Mouse (Mus musculus): ENCODE data around the gene Nfia. TPM values are rescaled to one million over a fixed set of nuclear protein-coding genes. Genes with fewer than 3 reads are reported as not detected.

The Nfia gene
- polyA plus RNA-seq, 1 experiment from 2014 or later: 37.2 TPM

GRCm38 (mm10) chr4:97871770-97872439 is 99.4 kb downstream of the Nfia start:
- no peaks in the 10 kb centered on the region for H3K36me3 ChIP-seq (ENCODE audit: control insufficient read depth, insufficient read depth, low read length)
- WGBS: 46% methylated on average over 9 of the region's 9 CpGs
- H3K9ac ChIP-seq (replicated peaks; ENCODE audit: low read length): no peak overlapping the region
- 0 out of 2 replicates have a peak, but pooled peaks cover 8% of the 10 kb centered on the region for H3K4me1 ChIP-seq (ENCODE audit: control insufficient read depth, insufficient read depth, low read length)
- peak; percentile 12 for DNase-seq
- H3K27me3 ChIP-seq (ENCODE audit: control insufficient read depth, insufficient read depth, low read length): no peaks in the 10 kb centered on the region
- ATAC-seq (ENCODE audit: low FRiP score, low TSS enrichment): no peak
- H3K4me2 ChIP-seq (ENCODE audit: low read length): no peak overlapping the region
- H3K4me3 ChIP-seq (replicated peaks; ENCODE audit: low read depth, low read length): no peak overlapping the region
- H3K27ac ChIP-seq (replicated peaks; ENCODE audit: low read depth, low read length): no peak overlapping the region
- H3K9me3 ChIP-seq (ENCODE audit: control insufficient read depth, low read length): no peaks in the 10 kb centered on the region

GRCm38 (mm10) chr4:97874916-97875315 is 102.4 kb downstream of the Nfia start:
- Histone ChIP-seq H3K4me1 (ENCODE audit: control insufficient read depth, insufficient read depth, low read length) (0 out of 2 replicates have a peak, but pooled peaks cover 8% of the 10 kb centered on the region), H3K9ac (replicated peaks; ENCODE audit: low read length) (no peak overlapping the region), H3K27me3 (ENCODE audit: control insufficient read depth, insufficient read depth, low read length) (no peaks in the 10 kb centered on the region), H3K4me2 (ENCODE audit: low read length) (no peak overlapping the region), H3K4me3 (replicated peaks; ENCODE audit: low read depth, low read length) (no peak overlapping the region), H3K27ac (replicated peaks; ENCODE audit: low read depth, low read length) (0 out of 2 replicates have a peak overlapping the region, but pooled peaks have one; percentile 3), H3K36me3 (ENCODE audit: control insufficient read depth, insufficient read depth, low read length) (no peaks in the 10 kb centered on the region), H3K9me3 (ENCODE audit: control insufficient read depth, low read length) (no peaks in the 10 kb centered on the region)
- ATAC-seq (ENCODE audit: low FRiP score, low TSS enrichment) (no peak), DNase-seq (peak; percentile 7)
- 34% methylated on average over 3 of the region's 3 CpGs for WGBS

- DNase-seq: peak; percentile 11
- WGBS: 69% methylated on average over 3 of the region's 3 CpGs
These were observed 103.4 kb downstream of the Nfia start for GRCm38 (mm10) chr4:97875901-97876300.

GRCm38 (mm10) chr4:97879696-97880095 is 107.2 kb downstream of the Nfia start:
- no peaks in the 10 kb centered on the region for H3K4me1 ChIP-seq (ENCODE audit: control insufficient read depth, insufficient read depth, low read length)

More at GRCm38 (mm10) chr4:97875901-97876300, 103.4 kb downstream of the Nfia start:
- no peak overlapping the region for H3K27ac ChIP-seq (replicated peaks; ENCODE audit: low read depth, low read length)
- H3K36me3 ChIP-seq (ENCODE audit: control insufficient read depth, insufficient read depth, low read length): no peaks in the 10 kb centered on the region
- 0 out of 2 replicates have a peak, but pooled peaks cover 8% of the 10 kb centered on the region for H3K4me1 ChIP-seq (ENCODE audit: control insufficient read depth, insufficient read depth, low read length)
- no peak overlapping the region for H3K4me3 ChIP-seq (replicated peaks; ENCODE audit: low read depth, low read length)
- H3K4me2 ChIP-seq (ENCODE audit: low read length): no peak overlapping the region
- no peaks in the 10 kb centered on the region for H3K9me3 ChIP-seq (ENCODE audit: control insufficient read depth, low read length)
- no peak for ATAC-seq (ENCODE audit: low FRiP score, low TSS enrichment)
- H3K9ac ChIP-seq (replicated peaks; ENCODE audit: low read length): no peak overlapping the region
- H3K27me3 ChIP-seq (ENCODE audit: control insufficient read depth, insufficient read depth, low read length): no peaks in the 10 kb centered on the region

GRCm38 (mm10) chr4:97880120-97881055 is 107.9 kb downstream of the Nfia start:
- Histone ChIP-seq H3K4me1 (ENCODE audit: control insufficient read depth, insufficient read depth, low read length) (no peaks in the 10 kb centered on the region), H3K27ac (replicated peaks; ENCODE audit: low read depth, low read length) (no peak overlapping the region), H3K36me3 (ENCODE audit: control insufficient read depth, insufficient read depth, low read length) (no peaks in the 10 kb centered on the region), H3K4me3 (replicated peaks; ENCODE audit: low read depth, low read length) (no peak overlapping the region), H3K9ac (replicated peaks; ENCODE audit: low read length) (no peak overlapping the region), H3K9me3 (ENCODE audit: control insufficient read depth, low read length) (no peaks in the 10 kb centered on the region), H3K4me2 (ENCODE audit: low read length) (no peak overlapping the region), H3K27me3 (ENCODE audit: control insufficient read depth, insufficient read depth, low read length) (no peaks in the 10 kb centered on the region)
- WGBS: 70% methylated on average over 9 of the region's 9 CpGs
- peak; percentile 37 for DNase-seq
- no peak; the same call in 1 of the 2 replicates for ATAC-seq (ENCODE audit: low FRiP score, low TSS enrichment)

More at GRCm38 (mm10) chr4:97879696-97880095, 107.2 kb downstream of the Nfia start:
- H3K9ac ChIP-seq (replicated peaks; ENCODE audit: low read length): no peak overlapping the region
- ATAC-seq (ENCODE audit: low FRiP score, low TSS enrichment) (no peak), DNase-seq (no peak)
- H3K4me2 ChIP-seq (ENCODE audit: low read length): no peak overlapping the region
- H3K9me3 ChIP-seq (ENCODE audit: control insufficient read depth, low read length): no peaks in the 10 kb centered on the region
- no peak overlapping the region for H3K27ac ChIP-seq (replicated peaks; ENCODE audit: low read depth, low read length)
- 70% methylated on average over 7 of the region's 7 CpGs for WGBS
- H3K27me3 ChIP-seq (ENCODE audit: control insufficient read depth, insufficient read depth, low read length): no peaks in the 10 kb centered on the region
- H3K4me3 ChIP-seq (replicated peaks; ENCODE audit: low read depth, low read length): no peak overlapping the region
- no peaks in the 10 kb centered on the region for H3K36me3 ChIP-seq (ENCODE audit: control insufficient read depth, insufficient read depth, low read length)

GRCm38 (mm10) chr4:97885574-97885973 is 113.0 kb downstream of the Nfia start:
- WGBS: 93% methylated on average over 5 of the region's 5 CpGs
- Histone ChIP-seq H3K9me3 (ENCODE audit: control insufficient read depth, low read length) (no peaks in the 10 kb centered on the region), H3K9ac (replicated peaks; ENCODE audit: low read length) (no peak overlapping the region), H3K4me3 (replicated peaks; ENCODE audit: low read depth, low read length) (no peak overlapping the region), H3K27ac (replicated peaks; ENCODE audit: low read depth, low read length) (no peak overlapping the region), H3K4me2 (ENCODE audit: low read length) (no peak overlapping the region), H3K36me3 (ENCODE audit: control insufficient read depth, insufficient read depth, low read length) (no peaks in the 10 kb centered on the region), H3K4me1 (ENCODE audit: control insufficient read depth, insufficient read depth, low read length) (no peaks in the 10 kb centered on the region), H3K27me3 (ENCODE audit: control insufficient read depth, insufficient read depth, low read length) (no peaks in the 10 kb centered on the region)
- no peak for DNase-seq
- no peak for ATAC-seq (ENCODE audit: low FRiP score, low TSS enrichment)

- 94% methylated on average over 5 of the region's 5 CpGs for WGBS
- no peak for DNase-seq
- no peaks in the 10 kb centered on the region for H3K27me3 ChIP-seq (ENCODE audit: control insufficient read depth, insufficient read depth, low read length)
- no peaks in the 10 kb centered on the region for H3K36me3 ChIP-seq (ENCODE audit: control insufficient read depth, insufficient read depth, low read length)
- H3K4me2 ChIP-seq (ENCODE audit: low read length): no peak overlapping the region
- H3K4me3 ChIP-seq (replicated peaks; ENCODE audit: low read depth, low read length): no peak overlapping the region
- H3K4me1 ChIP-seq (ENCODE audit: control insufficient read depth, insufficient read depth, low read length): no peaks in the 10 kb centered on the region
- no peaks in the 10 kb centered on the region for H3K9me3 ChIP-seq (ENCODE audit: control insufficient read depth, low read length)
- no peak for ATAC-seq (ENCODE audit: low FRiP score, low TSS enrichment)
- no peak overlapping the region for H3K9ac ChIP-seq (replicated peaks; ENCODE audit: low read length)
- no peak overlapping the region for H3K27ac ChIP-seq (replicated peaks; ENCODE audit: low read depth, low read length)
These were observed 113.7 kb downstream of the Nfia start for GRCm38 (mm10) chr4:97886220-97886619.

- no peak for ATAC-seq (ENCODE audit: low FRiP score, low TSS enrichment)
- H3K27me3 ChIP-seq (ENCODE audit: control insufficient read depth, insufficient read depth, low read length): no peaks in the 10 kb centered on the region
- H3K4me3 ChIP-seq (replicated peaks; ENCODE audit: low read depth, low read length): no peak overlapping the region
- H3K4me1 ChIP-seq (ENCODE audit: control insufficient read depth, insufficient read depth, low read length): no peaks in the 10 kb centered on the region
- WGBS: 100% methylated on average over 1 of the region's 1 CpGs
- no peak overlapping the region for H3K9ac ChIP-seq (replicated peaks; ENCODE audit: low read length)
- H3K9me3 ChIP-seq (ENCODE audit: control insufficient read depth, low read length): no peaks in the 10 kb centered on the region
- H3K36me3 ChIP-seq (ENCODE audit: control insufficient read depth, insufficient read depth, low read length): no peaks in the 10 kb centered on the region
- DNase-seq: no peak
- no peak overlapping the region for H3K4me2 ChIP-seq (ENCODE audit: low read length)
- H3K27ac ChIP-seq (replicated peaks; ENCODE audit: low read depth, low read length): no peak overlapping the region
These were observed 114.7 kb downstream of the Nfia start for GRCm38 (mm10) chr4:97887228-97887627.

Data from midbrain, embryonic 14.5 days (tissue).